Mouse (Mus musculus): ENCODE results near the gene Lca5l. TPM values are rescaled to one million over a fixed set of nuclear protein-coding genes. Genes with fewer than 3 reads are reported as not detected.

The Lca5l gene
- polyA plus RNA-seq (2017; shearing (Covaris generic)) = not detected

DNA sequence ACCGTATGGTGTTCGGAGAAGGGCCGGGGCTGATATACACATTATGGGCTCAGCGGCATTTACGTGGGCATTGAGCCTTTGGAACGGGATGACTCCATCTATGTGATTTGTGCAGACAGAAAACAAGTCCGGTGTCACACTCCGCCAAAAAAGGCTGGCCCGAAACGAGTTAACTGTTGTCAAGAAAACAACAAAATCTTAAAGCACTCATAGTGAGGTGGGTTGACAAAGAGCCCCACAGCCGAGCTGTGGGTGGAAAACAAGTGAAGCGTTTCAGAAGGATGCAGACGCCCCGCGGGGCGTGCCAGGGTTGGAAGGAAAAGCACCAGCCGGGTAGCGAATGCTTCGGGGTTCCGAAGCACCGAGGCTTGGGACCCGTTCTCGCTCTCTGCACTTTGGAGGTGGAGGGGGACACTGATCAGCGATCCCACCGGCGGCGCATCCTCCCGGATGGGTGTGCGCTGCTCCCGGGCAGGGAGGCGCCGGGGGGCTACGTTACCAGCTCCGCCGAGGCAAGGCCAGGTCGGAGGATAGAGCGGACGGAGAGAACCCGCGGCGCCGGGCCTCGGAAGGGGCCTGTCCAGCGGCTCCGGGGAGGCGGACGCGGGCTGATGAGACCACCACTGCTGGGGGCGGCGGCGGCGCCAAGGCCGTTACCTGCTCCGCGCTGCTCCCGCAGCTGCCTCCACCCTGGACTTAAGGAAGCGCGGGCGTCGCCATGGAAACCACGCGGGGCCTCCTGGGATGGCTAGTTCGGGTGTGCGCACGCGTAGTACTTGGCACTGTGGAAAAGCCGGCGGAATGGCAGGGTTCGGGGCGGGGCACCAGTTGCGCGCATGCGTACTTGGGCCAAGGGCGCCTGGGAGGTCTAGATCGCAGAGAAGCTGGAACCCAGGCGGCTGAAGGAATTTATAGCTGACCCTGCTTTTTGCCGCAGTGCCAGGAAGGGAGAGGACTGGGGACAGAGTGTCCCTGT lies at the start of gene Lca5l:
TSS of gene Lca5l (minus strand) at position 741 of the 976 bp plus-strand sequence.

DNA sequence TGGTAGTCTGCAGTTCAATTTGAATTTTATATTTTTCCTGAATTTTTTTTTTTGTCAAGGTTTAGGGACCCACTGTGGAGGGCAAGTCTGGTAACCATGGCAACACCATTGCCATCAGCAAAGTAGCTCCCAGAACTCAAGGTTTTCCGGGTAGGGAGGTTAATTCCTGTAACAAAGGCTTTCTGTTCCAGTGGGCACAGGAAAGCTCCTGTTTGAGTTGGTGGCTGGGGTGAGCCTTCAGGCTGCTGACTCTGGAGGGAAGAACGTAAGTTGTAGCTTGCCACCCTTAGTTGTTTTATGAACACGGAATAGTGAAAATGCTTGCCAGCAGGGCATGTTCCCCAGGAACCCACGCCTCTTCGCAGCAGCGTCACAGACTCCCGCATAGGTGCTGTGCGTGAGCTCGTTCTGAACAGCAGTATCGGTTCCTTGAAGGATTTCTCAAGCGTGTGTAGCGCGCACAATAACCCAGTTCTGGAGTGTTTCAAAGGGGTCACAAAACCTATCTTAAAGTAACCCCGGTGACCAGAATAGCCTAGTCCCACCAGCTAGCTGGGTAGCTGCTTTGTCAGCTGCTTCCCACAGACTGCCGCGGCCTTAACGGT lies 43.4 kb upstream of the Lca5l start, which contains the start of gene B3galt5:
TSS of gene B3galt5 (plus strand) at position 436 of the 605 bp plus-strand sequence.

DNA sequence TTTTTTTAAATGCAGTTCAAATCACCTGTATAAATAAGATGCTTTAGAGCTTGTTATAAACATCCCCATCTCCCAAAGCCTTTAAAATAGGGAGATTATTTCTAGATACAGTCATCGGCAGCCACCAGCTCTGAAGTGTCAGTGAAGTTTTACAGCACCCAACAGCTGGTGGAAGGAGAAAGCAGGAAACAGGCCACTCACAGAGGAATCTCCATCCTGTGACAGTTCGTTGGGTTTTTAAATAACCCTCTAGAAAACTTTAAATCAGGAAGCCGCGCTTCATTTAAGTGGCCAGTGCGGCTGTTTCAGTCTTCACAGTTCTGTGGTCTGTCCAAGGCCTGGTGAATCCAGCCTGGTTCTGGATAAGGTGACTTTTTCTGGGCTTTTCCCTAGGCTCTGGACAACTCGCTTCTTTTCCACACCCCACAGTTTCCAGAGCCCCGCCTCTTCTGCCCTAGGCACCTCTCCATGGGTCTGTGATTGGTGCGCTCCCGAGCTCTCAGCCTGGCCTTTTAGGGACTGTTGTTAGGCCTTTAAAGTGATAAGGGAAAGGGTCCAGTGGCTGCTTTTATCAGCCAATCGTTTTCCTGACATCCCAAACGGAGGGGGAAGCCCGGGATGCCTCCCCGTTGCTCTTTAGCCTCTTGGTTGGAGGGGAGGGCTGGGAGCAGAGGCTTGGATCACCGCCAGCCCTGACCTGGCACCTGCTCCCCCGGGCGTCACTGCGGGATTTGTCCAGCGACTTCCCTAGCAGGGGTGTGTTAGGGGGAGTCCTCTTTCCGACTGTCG lies 8.0 kb upstream of the Lca5l start, which contains the start of gene Sh3bgr:
TSS of gene Sh3bgr (plus strand) at position 538 of the 789 bp plus-strand sequence.

DNA sequence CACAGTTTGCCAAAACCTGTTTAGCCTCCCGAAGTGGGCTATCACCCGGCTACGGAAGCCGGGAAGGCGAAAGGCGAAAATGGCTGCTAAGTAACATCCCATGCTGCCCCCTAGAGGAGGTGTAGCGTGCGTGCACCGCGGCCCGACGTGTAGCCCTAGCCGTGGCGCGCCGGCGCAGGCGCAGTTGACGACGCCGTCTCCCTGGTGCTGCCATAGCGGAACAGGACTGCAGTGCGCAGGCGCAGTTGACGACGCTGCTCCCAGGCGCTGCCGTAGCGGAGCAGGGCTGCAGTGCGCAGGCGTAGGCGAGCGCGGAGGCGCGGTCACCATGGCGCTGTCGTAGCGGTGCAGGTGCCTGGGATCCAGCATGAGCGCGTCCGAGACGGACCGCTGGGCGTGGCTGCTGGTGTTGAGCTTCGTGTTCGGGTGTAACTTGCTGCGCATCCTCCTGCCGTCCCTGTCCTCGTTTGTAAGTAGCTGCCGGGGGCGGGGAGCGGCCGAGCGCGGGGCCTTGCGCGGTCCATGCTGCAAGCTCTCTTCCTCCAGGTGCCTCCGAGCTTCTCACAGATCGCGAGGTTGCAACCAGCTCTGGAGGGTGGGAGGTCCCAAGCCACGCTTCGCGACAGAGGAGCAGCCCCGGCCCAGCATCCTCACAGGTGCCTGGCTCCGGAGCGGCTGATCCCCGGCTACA lies 46.8 kb downstream of the Lca5l start, which contains the start of gene Wrb:
TSS of gene Wrb (plus strand) at position 298 of the 691 bp plus-strand sequence.

DNA sequence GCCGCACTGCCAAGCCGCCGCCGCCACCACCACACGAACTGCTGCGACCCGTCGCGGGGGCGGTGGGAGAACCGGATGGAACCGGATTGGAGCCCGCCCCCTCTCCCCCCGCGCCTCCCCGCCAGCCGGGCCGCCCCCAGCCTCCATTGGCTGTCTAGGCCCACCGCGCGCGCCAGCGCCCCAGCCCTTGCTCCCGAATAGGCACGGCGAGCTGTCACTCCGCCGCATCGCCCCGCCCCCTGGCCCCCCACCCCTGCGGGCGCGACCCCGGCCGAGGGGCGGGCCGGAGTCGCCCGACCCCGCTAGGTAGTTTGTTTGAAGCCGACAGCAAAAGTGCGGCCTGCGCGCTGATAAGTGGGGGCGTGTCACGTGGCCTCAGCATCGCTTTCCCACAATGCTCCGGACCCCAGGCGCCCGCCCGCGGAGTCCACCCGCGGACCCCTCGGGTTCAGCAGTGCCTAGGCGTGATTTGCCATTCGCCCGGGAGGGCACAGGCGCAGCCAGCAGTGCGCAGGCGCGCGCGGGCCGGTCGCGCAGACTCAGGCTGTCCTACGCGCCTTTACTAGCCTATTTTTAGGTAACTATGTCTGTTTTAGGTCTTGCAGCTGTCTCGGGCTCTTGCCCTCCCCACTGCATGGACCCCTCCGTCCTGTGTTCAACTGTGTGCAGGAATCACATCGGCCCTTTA lies 64.3 kb downstream of the Lca5l start, which contains the start of gene Hmgn1:
TSS of gene Hmgn1 (minus strand) at position 73 of the 688 bp plus-strand sequence.

Other genes starting within 250 kb of the Lca5l start
- gene Psmg1, start 201.3 kb downstream of the Lca5l start, polyA plus RNA-seq (2017; shearing (Covaris generic)) = 72.7 TPM
- gene Brwd1, start 109.7 kb downstream of the Lca5l start, polyA plus RNA-seq (2017; shearing (Covaris generic)) = 27.1 TPM
- gene Hmgn1, start 64.5 kb downstream of the Lca5l start, polyA plus RNA-seq (2017; shearing (Covaris generic)) = 67.8 TPM
- 13.9 TPM for gene Wrb, start 46.9 kb downstream of the Lca5l start, polyA plus RNA-seq (2017; shearing (Covaris generic))
- not detected for gene Sh3bgr, start 8.2 kb upstream of the Lca5l start, polyA plus RNA-seq (2017; shearing (Covaris generic))
- 2.2 TPM for gene B3galt5, start 43.5 kb upstream of the Lca5l start, polyA plus RNA-seq (2017; shearing (Covaris generic))

All from CD4-positive, CD25-positive, alpha-beta regulatory T cell, adult 9 weeks (primary cell).